Mouse (Mus musculus): ENCODE measurements around the gene 4933417A18Rik. TPM values are rescaled to one million over a fixed set of nuclear protein-coding genes. Genes with fewer than 3 reads are reported as not detected.
"Not testable (repeated sequence)": the region's sequence is repeated elsewhere in the genome, so short reads cannot be mapped to it uniquely, and the experiment has no call there.

Gene 4933417A18Rik
- total and polyA plus RNA-seq, 2 experiments from 2014 or later: not detected

- ATAC-seq (ENCODE audit: insufficient read depth, low read depth): no peak
- no peak overlapping the region for H3K9ac ChIP-seq (replicated peaks; ENCODE audit: low read depth, low read length)
- no peak for DNase-seq (ENCODE audit: low spot score)
- H3K27me3 ChIP-seq (ENCODE audit: control insufficient read depth, insufficient read depth, low read length): no peaks in the 10 kb centered on the region
- no peak overlapping the region for H3K4me2 ChIP-seq (ENCODE audit: low read depth, low read length)
- no peaks in the 10 kb centered on the region for H3K36me3 ChIP-seq (replicated peaks; ENCODE audit: control insufficient read depth, insufficient read depth, low read length)
- WGBS: 84% methylated on average over 4 of the region's 4 CpGs
- TF ChIP-seq CTCF (IDR thresholded peaks at IDR 0.05; ENCODE audit: low read depth) (no peak), EP300 (IDR thresholded peaks at IDR 0.05; ENCODE audit: low read depth) (no peak)
- no peak overlapping the region for H3K27ac ChIP-seq (ENCODE audit: low read depth)
- H3K4me1 ChIP-seq (ENCODE audit: control insufficient read depth, insufficient read depth): no peaks in the 10 kb centered on the region
- H3K9me3 ChIP-seq (replicated peaks; ENCODE audit: control insufficient read depth, low read length): no peaks in the 10 kb centered on the region
- no peak overlapping the region for H3K4me3 ChIP-seq (ENCODE audit: low read depth, low read length)
These were observed 32.7 kb downstream of the 4933417A18Rik start for GRCm38 (mm10) chr13:34956901-34957300.

- not testable (repeated sequence) for H3K4me1 ChIP-seq (ENCODE audit: control insufficient read depth, insufficient read depth); H3K27me3 ChIP-seq (ENCODE audit: control insufficient read depth, insufficient read depth, low read length); H3K9ac ChIP-seq (replicated peaks; ENCODE audit: low read depth, low read length); ATAC-seq (ENCODE audit: insufficient read depth, low read depth); H3K4me2 ChIP-seq (ENCODE audit: low read depth, low read length); H3K4me3 ChIP-seq (ENCODE audit: low read depth, low read length); DNase-seq (ENCODE audit: low spot score); H3K36me3 ChIP-seq (replicated peaks; ENCODE audit: control insufficient read depth, insufficient read depth, low read length); H3K9me3 ChIP-seq (replicated peaks; ENCODE audit: control insufficient read depth, low read length); H3K27ac ChIP-seq (ENCODE audit: low read depth)
- 81% methylated on average over 3 of the region's 3 CpGs for WGBS
These were observed 33.9 kb downstream of the 4933417A18Rik start for GRCm38 (mm10) chr13:34958158-34958557.

GRCm38 (mm10) chr13:34960996-34961770 is 37.0 kb downstream of the 4933417A18Rik start:
- 0 out of 2 replicates have a peak, but pooled peaks cover 8% of the 10 kb centered on the region for H3K27me3 ChIP-seq (ENCODE audit: control insufficient read depth, insufficient read depth, low read length)
- no peaks in the 10 kb centered on the region for H3K36me3 ChIP-seq (replicated peaks; ENCODE audit: control insufficient read depth, insufficient read depth, low read length)
- no peak for TF ChIP-seq EP300 (IDR thresholded peaks at IDR 0.05; ENCODE audit: low read depth)
- no peak for TF ChIP-seq CTCF (IDR thresholded peaks at IDR 0.05; ENCODE audit: low read depth)
- no peaks in the 10 kb centered on the region for H3K9me3 ChIP-seq (replicated peaks; ENCODE audit: control insufficient read depth, low read length)
- 76% methylated on average over 4 of the region's 4 CpGs for WGBS
- no peak overlapping the region for H3K4me3 ChIP-seq (ENCODE audit: low read depth, low read length)
- no peak overlapping the region for H3K4me2 ChIP-seq (ENCODE audit: low read depth, low read length)
- H3K4me1 ChIP-seq (ENCODE audit: control insufficient read depth, insufficient read depth): peaks cover 13% of the 10 kb centered on the region; the same call in 1 of the 2 replicates
- no peak overlapping the region for H3K9ac ChIP-seq (replicated peaks; ENCODE audit: low read depth, low read length)
- no peak for ATAC-seq (ENCODE audit: insufficient read depth, low read depth)
- DNase-seq (ENCODE audit: low spot score): no peak
- H3K27ac ChIP-seq (ENCODE audit: low read depth): no peak overlapping the region

- peaks cover 13% of the 10 kb centered on the region; the same call in 1 of the 2 replicates for H3K4me1 ChIP-seq (ENCODE audit: control insufficient read depth, insufficient read depth)
- WGBS: 2% methylated on average over 32 of the region's 32 CpGs
- H3K27ac ChIP-seq (ENCODE audit: low read depth): no peak within 1 kb of the TSS
- DNase-seq (ENCODE audit: low spot score) (no peak), ATAC-seq (ENCODE audit: insufficient read depth, low read depth) (peak; percentile 27; the same call in 1 of the 2 replicates)
- peak within 1 kb of the TSS; percentile 93 for H3K4me2 ChIP-seq (ENCODE audit: low read depth, low read length)
- H3K36me3 ChIP-seq (replicated peaks; ENCODE audit: control insufficient read depth, insufficient read depth, low read length): no peaks in the 10 kb centered on the region
- peak within 1 kb of the TSS; percentile 49 for H3K4me3 ChIP-seq (ENCODE audit: low read depth, low read length)
- no peak for TF ChIP-seq CTCF (IDR thresholded peaks at IDR 0.05; ENCODE audit: low read depth)
- TF ChIP-seq EP300 (IDR thresholded peaks at IDR 0.05; ENCODE audit: low read depth): no peak
- no peaks in the 10 kb centered on the region for H3K9me3 ChIP-seq (replicated peaks; ENCODE audit: control insufficient read depth, low read length)
- 0 out of 2 replicates have a peak, but pooled peaks cover 8% of the 10 kb centered on the region for H3K27me3 ChIP-seq (ENCODE audit: control insufficient read depth, insufficient read depth, low read length)
- H3K9ac ChIP-seq (replicated peaks; ENCODE audit: low read depth, low read length): peak within 1 kb of the TSS; percentile 42
These were observed 39.5 kb downstream of the 4933417A18Rik start, which contains the start of gene Eci3 for GRCm38 (mm10) chr13:34963511-34964397. Gene Eci3, minus strand, starts transcription at chr13:34963810.

- H3K36me3 ChIP-seq (replicated peaks; ENCODE audit: control insufficient read depth, insufficient read depth, low read length): no peaks in the 10 kb centered on the region
- peaks cover 13% of the 10 kb centered on the region; the same call in 1 of the 2 replicates for H3K4me1 ChIP-seq (ENCODE audit: control insufficient read depth, insufficient read depth)
- H3K9me3 ChIP-seq (replicated peaks; ENCODE audit: control insufficient read depth, low read length): no peaks in the 10 kb centered on the region
- H3K9ac ChIP-seq (replicated peaks; ENCODE audit: low read depth, low read length): no peak overlapping the region; the same call in 1 of the 2 replicates
- H3K27me3 ChIP-seq (ENCODE audit: control insufficient read depth, insufficient read depth, low read length): 0 out of 2 replicates have a peak, but pooled peaks cover 8% of the 10 kb centered on the region
- DNase-seq (ENCODE audit: low spot score) (no peak), ATAC-seq (ENCODE audit: insufficient read depth, low read depth) (no peak)
- WGBS: 2% methylated on average over 14 of the region's 14 CpGs
- peak overlapping the region; percentile 93 for H3K4me2 ChIP-seq (ENCODE audit: low read depth, low read length)
- no peak overlapping the region for H3K27ac ChIP-seq (ENCODE audit: low read depth)
- no peak for TF ChIP-seq CTCF (IDR thresholded peaks at IDR 0.05; ENCODE audit: low read depth)
- H3K4me3 ChIP-seq (ENCODE audit: low read depth, low read length): peak overlapping the region; percentile 49
These were observed 40.2 kb downstream of the 4933417A18Rik start for GRCm38 (mm10) chr13:34964419-34964818.

Data from heart, postnatal 0 days (tissue).